Mouse (Mus musculus): ENCODE measurements around the gene Gm21953. TPM values are rescaled to one million over a fixed set of nuclear protein-coding genes. Genes with fewer than 3 reads are reported as not detected.
"Not testable (repeated sequence)": the region's sequence is repeated elsewhere in the genome, so short reads cannot be mapped to it uniquely, and the experiment has no call there.

Gene Gm21953
- polyA plus RNA-seq (2014; fragmentation: Nextera tagmentation; extraction: Ambion mirVana), result not detected in 2 replicates

- H3K9ac ChIP-seq (ENCODE audit: low read depth, low read length); H3K36me3 ChIP-seq (ENCODE audit: control insufficient read depth, insufficient read depth, low read length); ATAC-seq (replicated peaks; ENCODE audit: insufficient number of reproducible peaks, low FRiP score, low TSS enrichment); H3K4me1 ChIP-seq (ENCODE audit: control insufficient read depth, insufficient read depth, low read length); H3K4me2 ChIP-seq; H3K9me3 ChIP-seq (replicated peaks; ENCODE audit: control insufficient read depth, low read length); H3K27me3 ChIP-seq (ENCODE audit: control insufficient read depth, insufficient read depth, low read length); H3K4me3 ChIP-seq (ENCODE audit: low read depth, low read length); H3K27ac ChIP-seq (ENCODE audit: low read depth, low read length): not testable (repeated sequence)
- no CpG with 5 or more reads among the region's 18 CpGs for WGBS (ENCODE audit: insufficient replicate concordance)
These were observed at the start of gene Gm21953 for GRCm38 (mm10) chr4:42293967-42294366. Gm21953 (plus strand) TSS chr4:42294267.

- not testable (repeated sequence) for H3K9ac ChIP-seq (ENCODE audit: low read depth, low read length); H3K4me3 ChIP-seq (ENCODE audit: low read depth, low read length); H3K9me3 ChIP-seq (replicated peaks; ENCODE audit: control insufficient read depth, low read length); H3K36me3 ChIP-seq (ENCODE audit: control insufficient read depth, insufficient read depth, low read length); H3K27me3 ChIP-seq (ENCODE audit: control insufficient read depth, insufficient read depth, low read length); H3K4me1 ChIP-seq (ENCODE audit: control insufficient read depth, insufficient read depth, low read length); ATAC-seq (replicated peaks; ENCODE audit: insufficient number of reproducible peaks, low FRiP score, low TSS enrichment); H3K27ac ChIP-seq (ENCODE audit: low read depth, low read length); H3K4me2 ChIP-seq
- no CpG with 5 or more reads among the region's 5 CpGs for WGBS (ENCODE audit: insufficient replicate concordance)
These were observed 38.6 kb upstream of the Gm21953 start, which contains the start of gene Ccl21b for GRCm38 (mm10) chr4:42255467-42255866. Ccl21b (plus strand) TSS chr4:42255767.

GRCm38 (mm10) chr4:42318034-42318433, 24.0 kb downstream of the Gm21953 start, which contains the start of gene Fam205a3:
Fam205a3 (plus strand) TSS chr4:42318334.
- H3K9ac ChIP-seq (ENCODE audit: low read depth, low read length); H3K4me3 ChIP-seq (ENCODE audit: low read depth, low read length); ATAC-seq (replicated peaks; ENCODE audit: insufficient number of reproducible peaks, low FRiP score, low TSS enrichment); H3K9me3 ChIP-seq (replicated peaks; ENCODE audit: control insufficient read depth, low read length); H3K27ac ChIP-seq (ENCODE audit: low read depth, low read length); H3K36me3 ChIP-seq (ENCODE audit: control insufficient read depth, insufficient read depth, low read length); H3K4me2 ChIP-seq; H3K4me1 ChIP-seq (ENCODE audit: control insufficient read depth, insufficient read depth, low read length); H3K27me3 ChIP-seq (ENCODE audit: control insufficient read depth, insufficient read depth, low read length): not testable (repeated sequence)
- no CpG with 5 or more reads among the region's 1 CpGs for WGBS (ENCODE audit: insufficient replicate concordance)

Other genes starting within 250 kb of the Gm21953 start
- gene Gm3893, start 203.1 kb upstream of the Gm21953 start, polyA plus RNA-seq (2014; fragmentation: Nextera tagmentation; extraction: Ambion mirVana), result not detected in 2 replicates
- 0.56 TPM in 1 of 2 replicates, not detected in the other for gene Gm13304, start 179.4 kb upstream of the Gm21953 start, polyA plus RNA-seq (2014; fragmentation: Nextera tagmentation; extraction: Ambion mirVana)
- not detected in 2 replicates for gene Gm13306, start 140.8 kb upstream of the Gm21953 start, polyA plus RNA-seq (2014; fragmentation: Nextera tagmentation; extraction: Ambion mirVana)
- gene Gm13305, start 125.7 kb upstream of the Gm21953 start, polyA plus RNA-seq (2014; fragmentation: Nextera tagmentation; extraction: Ambion mirVana), result 0.56 TPM in 1 of 2 replicates, not detected in the other
- gene Gm10600, start 53.6 kb upstream of the Gm21953 start, polyA plus RNA-seq (2014; fragmentation: Nextera tagmentation; extraction: Ambion mirVana), result not detected in 2 replicates
- gene Ccl21b, start 38.5 kb upstream of the Gm21953 start, polyA plus RNA-seq (2014; fragmentation: Nextera tagmentation; extraction: Ambion mirVana), result not detected in 2 replicates
- gene Fam205a3, start 24.1 kb downstream of the Gm21953 start, polyA plus RNA-seq (2014; fragmentation: Nextera tagmentation; extraction: Ambion mirVana), result 0.06 and 0.07 TPM in 2 replicates
- gene Gm21586, start 145.1 kb downstream of the Gm21953 start, polyA plus RNA-seq (2014; fragmentation: Nextera tagmentation; extraction: Ambion mirVana), result not detected in 2 replicates
- gene Gm2163, start 172.5 kb downstream of the Gm21953 start, polyA plus RNA-seq (2014; fragmentation: Nextera tagmentation; extraction: Ambion mirVana), result not detected in 2 replicates
- 0.06 and 0.07 TPM in 2 replicates for gene Fam205a2, start 233.9 kb downstream of the Gm21953 start, polyA plus RNA-seq (2014; fragmentation: Nextera tagmentation; extraction: Ambion mirVana)